Mouse (Mus musculus) liver, embryonic 13.5 days (tissue): ENCODE results near the gene Ccl24. TPM values are rescaled to one million over a fixed set of nuclear protein-coding genes. Genes with fewer than 3 reads are reported as not detected.

Experiments
- ATAC-seq: fragments of 200-750 bp; cut with Nextera tagmentation; 2 replicates; pipeline ENCODE4 v1.8.0; 2017; ENCODE audit warnings: low read depth, mild to moderate bottlenecking, moderate number of reproducible peaks, moderate library complexity
- DNase-seq: peaks from one replicate; pipeline ENCODE4 v3.0.0; 2022
- H3K27ac ChIP-seq: fragments of 300-500 bp; sonication (generic); 2 replicates; pipeline ENCODE4 v1.5.1; 2015; ENCODE audit warnings: moderate library complexity, mild to moderate bottlenecking, inconsistent platforms
- H3K27me3 ChIP-seq: fragments of 300-500 bp; sonication (generic); 2 replicates; pipeline ENCODE4 v1.6.1; 2015; ENCODE audit warnings: mild to moderate bottlenecking, inconsistent platforms
- H3K36me3 ChIP-seq: fragments of 300-500 bp; sonication (generic); 2 replicates; pipeline ENCODE4 v1.6.1; 2015; ENCODE audit warnings: mild to moderate bottlenecking, inconsistent platforms
- H3K4me1 ChIP-seq: fragments of 300-500 bp; sonication (generic); replicated peaks from 2 replicates; pipeline ENCODE4 v1.6.1; 2015; ENCODE audit warnings: inconsistent platforms
- H3K4me2 ChIP-seq: fragments of 300-500 bp; sonication (generic); 2 replicates; pipeline ENCODE4 v1.6.1; 2015; ENCODE audit warnings: inconsistent platforms, mild to moderate bottlenecking, moderate library complexity
- H3K4me3 ChIP-seq: fragments of 300-500 bp; sonication (generic); replicated peaks from 2 replicates; pipeline ENCODE4 v1.5.1; 2015; ENCODE audit warnings: mild to moderate bottlenecking, inconsistent platforms
- H3K9ac ChIP-seq: fragments of 300-500 bp; sonication (generic); 2 replicates; pipeline ENCODE4 v1.6.1; 2015; ENCODE audit warnings: mild to moderate bottlenecking, inconsistent platforms
- H3K9me3 ChIP-seq: fragments of 300-500 bp; sonication (generic); replicated peaks from 2 replicates; pipeline ENCODE4 v1.6.1; 2016; ENCODE audit warnings: inconsistent platforms
- WGBS: fragments of 180-500 bp; shearing (Covaris S2); methylation state at CpG from one replicate; pipeline ENCODE4 v1.1.7; 2015; ENCODE audit not compliant: insufficient replicate concordance; 5-methylcytosine and 5-hydroxymethylcytosine counted together
- polyA plus RNA-seq: library from polyadenylated mRNA; unstranded; fragments of >200 nt; fragmentation: Nextera tagmentation; extraction: Ambion mirVana; gene quantifications from 2 replicates; pipeline ENCODE4 v1.2.1, GENCODE M21; 2015

The Ccl24 gene
- polyA plus RNA-seq, 1 experiment from 2014 or later = 15.7 TPM

DNA sequence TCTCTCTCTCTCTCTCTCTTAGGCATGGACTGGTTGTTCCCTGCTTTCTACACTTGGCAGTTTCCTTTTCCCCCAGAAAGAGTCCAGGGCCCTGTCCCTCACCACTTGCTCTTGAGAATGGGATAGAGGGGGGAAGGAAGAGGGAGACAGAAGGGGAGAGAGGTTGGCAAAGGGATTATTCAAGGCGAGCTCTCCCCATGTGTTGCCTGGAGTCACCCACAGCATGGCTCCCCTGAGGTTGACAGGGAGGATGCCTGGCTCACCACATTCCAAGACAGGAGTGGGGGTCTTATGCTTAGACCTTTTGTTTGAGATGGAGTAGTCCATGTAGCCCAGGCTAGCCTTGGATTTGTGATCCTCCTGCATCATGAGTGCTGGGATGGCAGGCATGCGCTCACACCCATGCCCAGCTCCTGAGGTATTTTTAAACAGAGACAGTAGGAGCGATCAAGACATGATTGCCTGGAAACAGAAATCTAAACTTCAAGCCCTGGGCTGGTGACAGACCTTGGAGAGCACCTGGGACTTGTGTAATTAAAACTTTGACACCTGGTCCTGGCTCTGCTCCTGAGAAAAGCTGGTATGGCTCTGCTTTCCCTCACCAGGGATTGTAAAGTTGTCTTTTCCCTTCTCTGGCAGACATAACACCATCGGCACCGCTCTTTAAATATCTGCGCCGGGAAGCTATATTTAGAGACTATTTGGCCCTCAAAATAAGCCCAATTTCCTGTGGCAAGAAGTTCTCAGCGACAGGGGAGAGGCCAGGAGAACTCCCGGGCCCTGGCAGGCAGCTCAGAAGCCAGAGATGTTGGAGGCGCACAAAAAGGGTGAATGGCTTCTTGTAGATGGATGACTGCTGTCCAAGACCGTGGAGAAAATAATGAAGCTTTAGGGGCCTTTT, 47.9 kb downstream of the Ccl24 start:
- ATAC-seq (no peak), DNase-seq (no peak)
- Histone ChIP-seq H3K4me1 (no peaks in the 10 kb centered on the region), H3K9ac (no peak overlapping the region), H3K36me3 (no peaks in the 10 kb centered on the region), H3K9me3 (no peaks in the 10 kb centered on the region), H3K27ac (no peak overlapping the region), H3K4me2 (no peak overlapping the region), H3K4me3 (no peak overlapping the region), H3K27me3 (no peaks in the 10 kb centered on the region)
- 28% methylated on average over 11 of the region's 11 CpGs for WGBS

DNA sequence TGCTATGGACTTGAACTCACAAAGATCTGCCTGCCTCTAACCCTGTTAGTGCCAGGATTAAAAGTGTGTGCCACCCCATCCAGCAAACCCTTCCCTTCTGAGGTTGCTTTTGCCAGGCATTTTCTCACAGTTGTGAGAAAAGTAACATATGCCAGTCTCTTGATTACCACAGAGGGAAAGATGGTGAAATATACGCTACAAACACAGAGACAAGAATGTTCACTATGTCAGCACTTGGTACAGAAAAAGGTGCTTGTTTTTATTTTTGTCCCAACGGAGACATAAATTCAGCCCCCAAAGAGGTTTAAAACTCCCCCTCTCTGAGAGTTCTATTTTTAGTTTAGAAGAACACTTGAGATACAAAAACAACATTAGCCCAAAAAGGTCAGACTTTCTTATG, 48.8 kb downstream of the Ccl24 start:
- Histone ChIP-seq H3K4me1 (no peaks in the 10 kb centered on the region), H3K27ac (no peak overlapping the region), H3K36me3 (no peaks in the 10 kb centered on the region), H3K9me3 (no peaks in the 10 kb centered on the region), H3K4me2 (no peak overlapping the region), H3K27me3 (no peaks in the 10 kb centered on the region), H3K4me3 (no peak overlapping the region), H3K9ac (no peak overlapping the region)
- no peak for DNase-seq
- ATAC-seq = no peak
- 66% methylated on average over 2 of the region's 2 CpGs for WGBS

DNA sequence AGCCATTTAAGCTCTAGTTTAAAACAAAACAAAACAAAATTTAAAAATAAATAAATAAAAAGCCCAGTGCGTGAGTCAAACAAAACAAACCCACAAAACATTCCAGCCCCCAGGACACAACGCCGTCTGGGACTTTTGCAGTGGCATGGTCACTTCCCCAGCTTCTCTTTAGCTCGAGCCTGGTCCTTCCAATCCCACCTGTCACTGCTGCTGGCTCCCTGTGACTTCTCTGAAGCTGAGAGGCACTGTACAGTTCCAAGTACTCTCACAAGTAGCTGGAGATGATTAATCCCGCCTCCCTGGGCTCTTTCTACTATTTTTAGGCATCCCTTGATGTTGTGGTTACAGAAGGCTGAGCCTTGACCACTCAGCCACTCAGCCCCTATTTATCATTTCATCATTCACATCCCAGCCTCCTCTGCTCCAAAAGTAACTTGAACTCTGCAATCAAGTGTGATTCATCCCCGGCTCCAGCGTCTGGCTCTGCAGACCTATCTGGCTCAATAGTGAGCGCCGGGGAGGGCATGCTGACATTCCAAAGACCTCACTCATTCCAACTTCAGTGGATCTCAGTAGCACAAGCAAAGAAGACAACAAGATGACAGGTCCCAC, 50.6 kb downstream of the Ccl24 start:
- no peak overlapping the region for H3K4me2 ChIP-seq
- no peak overlapping the region for H3K4me3 ChIP-seq
- no peaks in the 10 kb centered on the region for H3K36me3 ChIP-seq
- H3K27me3 ChIP-seq = no peaks in the 10 kb centered on the region
- no peak for ATAC-seq
- no peak for DNase-seq
- no peak overlapping the region for H3K9ac ChIP-seq
- no peak overlapping the region for H3K27ac ChIP-seq
- 62% methylated on average over 9 of the region's 9 CpGs for WGBS
- H3K4me1 ChIP-seq = no peaks in the 10 kb centered on the region
- no peaks in the 10 kb centered on the region for H3K9me3 ChIP-seq

Other genes with a start within 250 kb of the Ccl24 start
- gene Fkbp6, start 223.0 kb downstream of the Ccl24 start, polyA plus RNA-seq = not detected in 2 replicates
- not detected in 2 replicates for gene Trim50, start 219.8 kb downstream of the Ccl24 start, polyA plus RNA-seq
- 24.9 and 25.3 TPM in 2 replicates for gene Nsun5, start 203.1 kb downstream of the Ccl24 start, polyA plus RNA-seq
- 6.4 and 6.7 TPM in 2 replicates for gene Pom121, start 178.5 kb downstream of the Ccl24 start, polyA plus RNA-seq
- gene Hip1, start 27.9 kb downstream of the Ccl24 start, polyA plus RNA-seq = 3.4 and 4.6 TPM in 2 replicates
- gene Ccl26, start 9.5 kb downstream of the Ccl24 start, polyA plus RNA-seq = not detected in 2 replicates
- gene Rhbdd2, start 59.6 kb upstream of the Ccl24 start, polyA plus RNA-seq = 11.4 and 12.2 TPM in 2 replicates
- 26.7 and 31.2 TPM in 2 replicates for gene Por, start 97.0 kb upstream of the Ccl24 start, polyA plus RNA-seq
- gene Tmem120a, start 171.4 kb upstream of the Ccl24 start, polyA plus RNA-seq = 17.3 and 17.8 TPM in 2 replicates
- not detected in 2 replicates for gene Styxl1, start 205.3 kb upstream of the Ccl24 start, polyA plus RNA-seq
- gene Mdh2, start 205.4 kb upstream of the Ccl24 start, polyA plus RNA-seq = 416 and 419 TPM in 2 replicates
- 0.07 TPM in 1 of 2 replicates, not detected in the other for gene Srrm3, start 233.8 kb upstream of the Ccl24 start, polyA plus RNA-seq